Mouse (Mus musculus) limb, embryonic 15.5 days (tissue): ENCODE data around the gene Itgb8. TPM values are rescaled to one million over a fixed set of nuclear protein-coding genes. Genes with fewer than 3 reads are reported as not detected.
A peak's percentile ranks its signal among the peaks of the same experiment; 100 is the strongest.

ENCODE experiments used
- ATAC-seq: fragments of 200-750 bp; cut with Nextera tagmentation; 2 replicates; pipeline ENCODE4 v1.8.0; 2017; ENCODE audit warnings: low read depth, moderate TSS enrichment; ENCODE audit not compliant: insufficient number of reproducible peaks, low FRiP score, low TSS enrichment
- H3K27ac ChIP-seq: fragments of 300-500 bp; sonication (generic); 2 replicates; pipeline ENCODE4 v1.5.1; 2015; ENCODE audit warnings: moderate library complexity, mild to moderate bottlenecking, inconsistent platforms
- H3K27me3 ChIP-seq: fragments of 300-500 bp; sonication (generic); 2 replicates; pipeline ENCODE4 v1.6.1; 2015; ENCODE audit warnings: inconsistent platforms
- H3K36me3 ChIP-seq: fragments of 300-500 bp; sonication (generic); 2 replicates; pipeline ENCODE4 v1.6.1; 2015; ENCODE audit warnings: inconsistent platforms
- H3K4me1 ChIP-seq: fragments of 300-500 bp; sonication (generic); 2 replicates; pipeline ENCODE4 v1.6.1; 2015; ENCODE audit warnings: inconsistent platforms
- H3K4me2 ChIP-seq: fragments of 300-500 bp; sonication (generic); 2 replicates; pipeline ENCODE4 v1.6.1; 2015; ENCODE audit warnings: mild to moderate bottlenecking, inconsistent platforms
- H3K4me3 ChIP-seq: fragments of 300-500 bp; sonication (generic); 2 replicates; pipeline ENCODE4 v1.5.1; 2015; ENCODE audit warnings: mild to moderate bottlenecking, inconsistent platforms
- H3K9ac ChIP-seq: fragments of 300-500 bp; sonication (generic); 2 replicates; pipeline ENCODE4 v1.6.1; 2015; ENCODE audit warnings: inconsistent platforms
- H3K9me3 ChIP-seq: fragments of 300-500 bp; sonication (generic); 2 replicates; pipeline ENCODE4 v1.6.1; 2016; ENCODE audit warnings: inconsistent platforms
- WGBS: fragments of 180-500 bp; shearing (Covaris S2); methylation state at CpG from one replicate; pipeline ENCODE4 v1.1.7; 2015; 5-methylcytosine and 5-hydroxymethylcytosine counted together
- polyA plus RNA-seq: library from polyadenylated mRNA; unstranded; fragments of >200 nt; fragmentation: Nextera tagmentation; extraction: Ambion mirVana; gene quantifications from 2 replicates; pipeline ENCODE4 v1.2.1, GENCODE M21; 2015

The Itgb8 gene
- polyA plus RNA-seq, 1 experiment from 2014 or later, result 3.5 TPM

DNA sequence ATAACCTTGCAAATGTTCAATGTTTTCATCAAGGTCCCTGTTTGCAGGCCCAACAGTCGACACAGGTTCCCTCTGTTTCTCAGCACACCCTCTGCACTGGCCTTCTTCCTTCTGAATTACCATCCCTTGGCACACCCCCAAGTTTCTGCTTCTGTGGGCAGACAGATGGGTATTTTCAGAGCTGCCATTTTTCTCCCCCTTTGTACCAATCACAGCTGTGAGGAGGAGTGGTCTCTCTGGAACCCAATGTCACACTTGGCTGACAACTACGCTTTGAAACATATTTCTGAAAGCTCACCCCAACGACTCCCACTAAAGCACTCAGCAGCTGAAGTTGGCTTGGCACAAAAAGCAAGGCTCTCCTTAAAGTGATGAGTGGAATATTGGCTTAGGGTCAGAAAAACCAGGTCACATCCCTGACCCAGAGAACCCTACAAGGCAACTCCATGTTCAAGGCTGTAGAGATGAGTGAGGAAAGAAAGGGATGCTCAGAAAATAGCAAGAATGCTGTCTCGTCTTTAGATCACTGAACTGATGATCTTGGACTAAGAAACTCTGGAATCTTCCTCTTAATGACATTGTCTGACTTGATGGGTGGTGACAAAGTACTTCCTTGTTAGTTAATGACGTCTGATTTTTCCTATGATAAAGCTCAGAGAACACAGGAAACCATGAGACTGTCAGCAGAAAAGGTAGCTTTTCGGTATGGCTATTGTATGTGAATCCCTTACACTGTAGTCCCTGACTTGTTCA, 31.7 kb downstream of the Itgb8 start:
- no peak overlapping the region for H3K27ac ChIP-seq
- 71% methylated on average over 6 of the region's 6 CpGs for WGBS
- no peak overlapping the region for H3K9ac ChIP-seq
- H3K4me1 ChIP-seq, result no peaks in the 10 kb centered on the region
- no peak for ATAC-seq
- no peak overlapping the region for H3K4me2 ChIP-seq
- H3K4me3 ChIP-seq, result no peak overlapping the region
- H3K36me3 ChIP-seq, result no peaks in the 10 kb centered on the region
- no peaks in the 10 kb centered on the region for H3K27me3 ChIP-seq
- H3K9me3 ChIP-seq, result no peaks in the 10 kb centered on the region

DNA sequence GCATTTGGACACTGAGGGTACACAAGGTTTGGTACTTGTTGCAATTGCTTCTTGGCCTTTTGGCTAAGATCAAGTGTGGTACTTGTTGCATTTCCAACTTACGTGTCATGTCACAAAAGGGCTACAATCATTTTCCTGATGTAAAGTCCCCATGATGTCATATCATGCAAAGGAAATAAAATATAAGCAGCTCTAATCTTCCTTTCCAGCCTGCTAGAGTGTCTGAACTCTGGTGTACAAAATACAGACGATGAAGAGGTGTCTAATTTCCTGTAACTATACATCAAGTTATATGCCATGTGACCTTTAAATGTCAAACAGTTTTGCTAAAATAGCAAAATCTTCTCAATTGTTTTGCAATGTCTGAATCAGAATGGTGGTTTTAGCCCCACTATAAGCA, 34.2 kb downstream of the Itgb8 start:
- Histone ChIP-seq H3K9me3 (no peaks in the 10 kb centered on the region), H3K4me2 (no peak overlapping the region), H3K4me3 (no peak overlapping the region), H3K27ac (no peak overlapping the region), H3K36me3 (no peaks in the 10 kb centered on the region), H3K4me1 (no peaks in the 10 kb centered on the region), H3K9ac (no peak overlapping the region), H3K27me3 (no peaks in the 10 kb centered on the region)
- WGBS, result 66% methylated on average over 2 of the region's 2 CpGs
- ATAC-seq, result no peak

DNA sequence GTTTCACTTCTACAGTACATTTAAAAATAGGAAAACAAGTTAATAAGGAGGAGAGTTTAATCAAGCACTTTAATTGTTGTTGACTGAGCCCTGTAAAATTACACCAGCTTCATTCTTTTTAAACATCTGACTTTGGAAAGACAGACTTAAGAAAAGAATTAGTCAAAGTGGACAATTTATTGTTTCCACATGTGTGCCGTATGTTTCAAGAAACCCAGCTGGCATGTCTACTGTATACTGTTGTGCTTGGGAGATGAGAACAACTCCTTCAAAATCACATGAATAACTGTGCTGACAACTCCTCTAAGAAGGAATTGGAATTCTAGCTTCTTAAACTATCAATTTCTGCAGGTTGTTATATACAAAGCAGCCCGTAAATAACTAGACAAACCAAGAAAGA, 35.8 kb downstream of the Itgb8 start:
- Histone ChIP-seq H3K27ac (no peak overlapping the region), H3K4me2 (no peak overlapping the region)
- whole genome bisulfite sequencing, result 52% methylated on average over 2 of the region's 2 CpGs

GRCm38 (mm10) chr12:119195145-119195544, 43.5 kb downstream of the Itgb8 start:
- Histone ChIP-seq H3K4me1 (no peaks in the 10 kb centered on the region), H3K36me3 (no peaks in the 10 kb centered on the region), H3K9ac (no peak overlapping the region), H3K9me3 (no peaks in the 10 kb centered on the region), H3K4me3 (no peak overlapping the region), H3K4me2 (no peak overlapping the region), H3K27me3 (no peaks in the 10 kb centered on the region), H3K27ac (no peak overlapping the region)
- no peak for ATAC-seq

More for the DNA sequence above, 35.8 kb downstream of the Itgb8 start:
- Histone ChIP-seq H3K36me3 (no peaks in the 10 kb centered on the region), H3K4me3 (no peak overlapping the region), H3K9me3 (no peaks in the 10 kb centered on the region), H3K9ac (no peak overlapping the region), H3K27me3 (no peaks in the 10 kb centered on the region), H3K4me1 (no peaks in the 10 kb centered on the region)
- no peak for ATAC-seq

DNA sequence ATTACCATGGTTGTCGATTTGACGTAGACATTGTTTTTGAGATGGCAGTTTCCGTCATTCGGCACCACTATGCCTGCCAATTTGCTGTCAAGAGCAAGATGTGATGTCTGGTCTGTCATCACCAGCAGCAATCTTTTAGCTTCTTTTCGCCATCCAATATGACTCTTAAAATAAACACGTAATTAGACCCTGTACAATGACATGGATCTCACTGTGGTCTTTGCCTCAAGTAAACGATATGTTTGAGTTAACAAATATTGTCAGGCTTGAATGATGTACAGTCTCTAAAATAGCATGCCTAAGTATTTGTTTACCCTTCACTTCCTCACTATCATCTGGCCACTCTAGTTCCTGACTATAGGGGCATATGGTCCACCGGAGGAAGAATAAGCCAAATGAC, 48.8 kb downstream of the Itgb8 start:
- Histone ChIP-seq H3K4me2 (no peak overlapping the region), H3K36me3 (peaks cover 4% of the 10 kb centered on the region; the same call in 1 of the 2 replicates), H3K27ac (no peak overlapping the region), H3K4me1 (0 out of 2 replicates have a peak, but pooled peaks cover 1% of the 10 kb centered on the region), H3K9ac (no peak overlapping the region), H3K4me3 (no peak overlapping the region), H3K27me3 (no peaks in the 10 kb centered on the region), H3K9me3 (no peaks in the 10 kb centered on the region)
- ATAC-seq, result no peak
- 82% methylated on average over 8 of the region's 8 CpGs for WGBS

GRCm38 (mm10) chr12:119185441-119185840, 53.2 kb downstream of the Itgb8 start:
- no peak for ATAC-seq
- H3K27ac ChIP-seq, result no peak overlapping the region
- WGBS, result 36% methylated on average over 1 of the region's 1 CpGs
- no peaks in the 10 kb centered on the region for H3K27me3 ChIP-seq
- no peak overlapping the region for H3K9ac ChIP-seq
- H3K4me3 ChIP-seq, result no peak overlapping the region
- no peak overlapping the region for H3K4me2 ChIP-seq
- H3K36me3 ChIP-seq, result peaks cover 4% of the 10 kb centered on the region; the same call in 1 of the 2 replicates
- no peaks in the 10 kb centered on the region for H3K9me3 ChIP-seq
- H3K4me1 ChIP-seq, result 0 out of 2 replicates have a peak, but pooled peaks cover 2% of the 10 kb centered on the region

GRCm38 (mm10) chr12:119182215-119182924, 56.2 kb downstream of the Itgb8 start:
- Histone ChIP-seq H3K4me1 (0 out of 2 replicates have a peak, but pooled peaks cover 2% of the 10 kb centered on the region), H3K9me3 (no peaks in the 10 kb centered on the region), H3K27ac (no peak overlapping the region), H3K36me3 (no peaks in the 10 kb centered on the region), H3K9ac (no peak overlapping the region), H3K4me2 (no peak overlapping the region), H3K27me3 (no peaks in the 10 kb centered on the region), H3K4me3 (no peak overlapping the region)
- WGBS, result 57% methylated on average over 2 of the region's 2 CpGs
- ATAC-seq, result no peak

- Histone ChIP-seq H3K4me1 (no peaks in the 10 kb centered on the region), H3K27me3 (no peaks in the 10 kb centered on the region), H3K36me3 (no peaks in the 10 kb centered on the region), H3K27ac (no peak overlapping the region), H3K9ac (no peak overlapping the region), H3K4me3 (no peak overlapping the region), H3K4me2 (no peak overlapping the region), H3K9me3 (no peaks in the 10 kb centered on the region)
- 40% methylated on average over 2 of the region's 2 CpGs for WGBS
- no peak for ATAC-seq
Measured at GRCm38 (mm10) chr12:119176017-119176416, 62.6 kb downstream of the Itgb8 start.

DNA sequence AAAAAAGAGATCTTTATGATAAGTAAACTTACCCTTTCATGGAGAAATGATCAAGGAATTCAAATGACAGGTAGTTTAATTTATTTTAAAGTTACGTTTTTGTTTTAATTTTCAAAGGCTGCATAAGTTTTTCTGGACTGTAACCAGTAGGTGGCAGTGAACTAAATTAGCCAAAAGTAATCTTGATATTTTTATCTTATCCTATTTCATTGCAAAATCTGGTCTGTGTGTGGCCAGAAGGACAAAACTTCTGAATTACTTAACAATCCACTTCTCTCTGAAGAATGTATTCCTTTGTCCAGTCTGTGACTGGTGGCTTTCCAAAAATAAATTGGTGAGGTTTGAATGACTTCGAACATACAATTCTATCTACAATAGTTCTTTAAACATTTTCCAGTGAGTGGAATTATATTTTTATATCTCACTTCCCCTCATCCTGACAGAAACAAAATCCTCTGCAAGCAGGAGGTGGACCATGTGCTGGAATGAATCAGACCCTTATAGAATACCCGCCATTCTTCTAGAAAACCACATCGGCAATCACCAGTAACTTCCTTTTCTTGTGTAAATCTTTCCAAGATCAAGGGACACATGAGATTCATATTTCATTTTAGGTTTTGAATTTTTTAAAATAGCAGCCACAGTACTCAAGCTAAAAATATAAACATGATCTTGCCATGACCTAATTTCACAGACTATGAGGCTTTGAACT, 68.6 kb downstream of the Itgb8 start:
- no peak overlapping the region for H3K9ac ChIP-seq
- H3K4me2 ChIP-seq, result no peak overlapping the region
- H3K27me3 ChIP-seq, result no peaks in the 10 kb centered on the region
- WGBS, result 71% methylated on average over 4 of the region's 4 CpGs
- no peak overlapping the region for H3K4me3 ChIP-seq
- H3K36me3 ChIP-seq, result no peaks in the 10 kb centered on the region
- H3K27ac ChIP-seq, result no peak overlapping the region
- ATAC-seq, result no peak
- H3K9me3 ChIP-seq, result no peaks in the 10 kb centered on the region
- H3K4me1 ChIP-seq, result peaks cover 3% of the 10 kb centered on the region; the same call in 1 of the 2 replicates

GRCm38 (mm10) chr12:119169143-119169542, 69.5 kb downstream of the Itgb8 start:
- Histone ChIP-seq H3K9me3 (no peaks in the 10 kb centered on the region), H3K36me3 (no peaks in the 10 kb centered on the region), H3K27me3 (no peaks in the 10 kb centered on the region), H3K4me1 (peaks cover 9% of the 10 kb centered on the region; the same call in 1 of the 2 replicates), H3K27ac (no peak overlapping the region), H3K4me2 (no peak overlapping the region), H3K4me3 (no peak overlapping the region), H3K9ac (no peak overlapping the region)
- 32% methylated on average over 3 of the region's 3 CpGs for WGBS
- no peak for ATAC-seq

GRCm38 (mm10) chr12:119165115-119165514, 73.5 kb downstream of the Itgb8 start:
- Histone ChIP-seq H3K27me3 (no peaks in the 10 kb centered on the region), H3K4me1 (peaks cover 9% of the 10 kb centered on the region; the same call in 1 of the 2 replicates), H3K4me3 (no peak overlapping the region), H3K9ac (no peak overlapping the region), H3K27ac (peak overlapping the region; percentile 22; the same call in 1 of the 2 replicates), H3K9me3 (no peaks in the 10 kb centered on the region), H3K4me2 (no peak overlapping the region), H3K36me3 (peaks cover 6% of the 10 kb centered on the region)
- 53% methylated on average over 2 of the region's 2 CpGs for WGBS
- no peak for ATAC-seq

- H3K9me3 ChIP-seq, result no peaks in the 10 kb centered on the region
Measured at GRCm38 (mm10) chr12:119164672-119165071, 73.9 kb downstream of the Itgb8 start.

More at GRCm38 (mm10) chr12:119164672-119165071, 73.9 kb downstream of the Itgb8 start:
- Histone ChIP-seq H3K4me2 (no peak overlapping the region), H3K27me3 (no peaks in the 10 kb centered on the region), H3K4me3 (no peak overlapping the region), H3K27ac (peak overlapping the region; percentile 22; the same call in 1 of the 2 replicates), H3K4me1 (peaks cover 9% of the 10 kb centered on the region; the same call in 1 of the 2 replicates), H3K36me3 (peaks cover 6% of the 10 kb centered on the region), H3K9ac (no peak overlapping the region)
- ATAC-seq, result no peak
- 58% methylated on average over 1 of the region's 1 CpGs for WGBS
